Mouse (Mus musculus): Measurements from ENCODE around the gene Slc9a4. TPM values are rescaled to one million over a fixed set of nuclear protein-coding genes. Genes with fewer than 3 reads are reported as not detected.
"Not testable (repeated sequence)": the region's sequence is repeated elsewhere in the genome, so short reads cannot be mapped to it uniquely, and the experiment has no call there.

The Slc9a4 gene
- polyA plus RNA-seq, 1 experiment from 2014 or later, result not detected

DNA sequence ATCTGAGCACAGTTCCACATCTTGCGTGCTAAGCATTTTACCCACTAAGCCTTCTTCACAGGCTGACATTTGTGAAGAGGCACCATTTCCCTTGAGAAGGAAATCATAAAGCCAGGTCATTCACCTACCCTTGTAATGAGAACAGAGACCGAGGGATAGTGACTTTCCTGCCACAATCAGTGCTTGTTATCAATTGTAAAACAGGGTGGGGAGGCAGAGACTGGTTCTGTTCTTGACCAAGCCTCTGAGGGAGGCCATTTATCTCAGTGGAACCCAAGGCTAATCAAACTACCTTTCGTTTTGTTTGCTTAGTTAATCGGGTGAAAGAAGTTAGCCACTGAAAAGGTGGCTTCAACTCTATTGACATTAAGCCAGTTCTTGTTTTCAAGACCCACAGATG lies 77.2 kb downstream of the Slc9a4 start:
- ATAC-seq, result no peak
- Histone ChIP-seq H3K36me3 (no peaks in the 10 kb centered on the region), H3K27me3 (replicated peaks) (no peaks in the 10 kb centered on the region), H3K27ac (no peak overlapping the region), H3K4me1 (no peaks in the 10 kb centered on the region), H3K4me2 (no peak overlapping the region), H3K9me3 (replicated peaks) (no peaks in the 10 kb centered on the region), H3K4me3 (no peak overlapping the region), H3K9ac (no peak overlapping the region)
- WGBS (ENCODE audit: insufficient replicate concordance), result 55% methylated on average over 4 of the region's 4 CpGs

DNA sequence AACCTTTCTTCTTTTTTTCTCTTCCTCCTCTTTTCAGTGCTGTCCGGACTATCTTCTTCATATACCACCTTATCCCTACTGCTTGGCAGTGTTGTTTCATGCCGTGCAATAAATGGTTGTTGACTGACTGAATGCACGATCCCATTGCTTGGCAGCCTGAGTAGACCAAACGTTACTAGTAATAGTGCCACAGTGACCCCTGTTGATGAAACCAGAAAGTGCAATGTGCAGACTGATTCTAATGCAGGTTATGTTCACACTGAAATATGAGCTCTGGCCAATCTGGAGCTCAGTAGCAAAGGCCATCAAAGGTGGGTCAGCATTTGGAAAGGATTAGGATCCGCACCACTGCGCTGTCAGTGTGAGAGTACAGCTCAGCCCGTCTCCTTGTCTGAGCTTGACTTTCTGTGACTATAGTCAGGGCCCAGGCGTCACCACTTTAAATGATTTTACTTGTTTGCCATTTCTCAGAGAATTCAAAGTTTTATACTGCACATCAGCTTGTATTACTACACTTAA lies 78.2 kb downstream of the Slc9a4 start:
- ATAC-seq, result no peak

DNA sequence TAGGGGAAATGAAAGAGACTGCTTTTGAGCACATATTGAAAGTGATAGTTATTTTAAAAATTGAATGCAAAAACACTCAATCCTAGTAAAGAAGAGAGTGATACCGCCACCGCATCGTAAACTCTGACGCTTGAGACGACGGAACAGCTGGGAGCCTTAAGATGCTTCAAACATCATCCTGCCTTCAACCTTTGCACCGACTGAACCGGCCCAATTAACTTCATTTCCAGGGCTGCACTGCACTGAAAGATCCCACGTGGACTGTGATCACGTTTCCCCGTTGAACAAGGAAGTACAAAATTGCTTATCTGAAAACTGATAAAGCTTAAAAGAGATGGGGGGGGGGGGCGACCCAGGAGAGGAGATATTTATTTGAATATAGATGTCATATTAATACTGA lies 79.1 kb downstream of the Slc9a4 start:
- no peaks in the 10 kb centered on the region for H3K27me3 ChIP-seq (replicated peaks)
- H3K4me2 ChIP-seq, result no peak overlapping the region
- H3K9ac ChIP-seq, result no peak overlapping the region
- H3K4me3 ChIP-seq, result no peak overlapping the region
- 55% methylated on average over 12 of the region's 12 CpGs for WGBS (ENCODE audit: insufficient replicate concordance)
- no peaks in the 10 kb centered on the region for H3K9me3 ChIP-seq (replicated peaks)
- no peak for ATAC-seq
- no peaks in the 10 kb centered on the region for H3K4me1 ChIP-seq
- no peaks in the 10 kb centered on the region for H3K36me3 ChIP-seq
- H3K27ac ChIP-seq, result no peak overlapping the region

More for the DNA sequence above, 78.2 kb downstream of the Slc9a4 start:
- H3K27me3 ChIP-seq (replicated peaks), result no peaks in the 10 kb centered on the region
- WGBS (ENCODE audit: insufficient replicate concordance), result 38% methylated on average over 8 of the region's 8 CpGs
- H3K4me3 ChIP-seq, result no peak overlapping the region
- no peaks in the 10 kb centered on the region for H3K4me1 ChIP-seq
- no peaks in the 10 kb centered on the region for H3K9me3 ChIP-seq (replicated peaks)
- no peak overlapping the region for H3K9ac ChIP-seq
- no peak overlapping the region for H3K4me2 ChIP-seq
- H3K27ac ChIP-seq, result no peak overlapping the region
- no peaks in the 10 kb centered on the region for H3K36me3 ChIP-seq

DNA sequence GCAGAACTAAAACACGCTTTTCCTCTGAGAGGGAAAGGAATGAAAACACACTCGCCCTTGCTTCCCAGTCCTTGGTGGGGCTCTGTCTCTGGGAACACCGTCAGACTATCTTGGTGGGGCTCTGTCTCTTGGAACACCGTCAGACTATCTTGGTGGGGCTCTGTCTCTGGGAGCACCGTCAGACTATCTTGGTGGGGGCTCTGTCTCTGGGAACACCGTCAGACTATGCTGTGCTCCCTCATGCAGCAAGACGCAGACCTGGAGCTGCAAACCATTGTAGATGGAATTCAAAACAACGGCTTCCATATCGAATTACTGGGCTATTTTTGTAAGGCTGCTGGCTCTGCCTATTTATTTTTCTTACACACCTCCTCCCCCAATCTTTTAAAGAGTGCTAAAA lies 79.6 kb downstream of the Slc9a4 start:
- WGBS (ENCODE audit: insufficient replicate concordance), result 58% methylated on average over 9 of the region's 9 CpGs
- Histone ChIP-seq H3K4me2 (no peak overlapping the region), H3K4me1 (no peaks in the 10 kb centered on the region), H3K27me3 (replicated peaks) (no peaks in the 10 kb centered on the region), H3K27ac (no peak overlapping the region), H3K9me3 (replicated peaks) (no peaks in the 10 kb centered on the region), H3K9ac (no peak overlapping the region), H3K36me3 (no peaks in the 10 kb centered on the region), H3K4me3 (no peak overlapping the region)
- ATAC-seq, result no peak

DNA sequence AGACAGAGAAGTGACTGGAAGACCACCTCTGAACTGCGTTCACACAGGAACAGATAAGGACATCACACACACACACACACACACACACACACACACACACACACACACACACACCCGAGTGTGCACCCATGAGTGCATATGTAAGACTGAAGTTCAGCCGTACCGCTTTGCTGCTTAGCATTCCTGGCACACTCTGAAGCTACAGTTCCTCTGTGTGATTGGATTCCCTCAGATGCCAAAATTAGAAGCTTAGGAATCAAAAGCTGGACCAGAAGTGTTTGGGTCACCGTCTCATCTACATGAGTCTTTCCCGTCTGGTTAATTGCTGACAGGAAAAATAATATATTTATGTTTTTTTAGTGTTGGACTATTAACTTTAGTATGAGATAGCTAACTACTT lies 81.0 kb downstream of the Slc9a4 start:
- H3K27ac ChIP-seq, result no peak overlapping the region
- 58% methylated on average over 6 of the region's 6 CpGs for WGBS (ENCODE audit: insufficient replicate concordance)
- no peaks in the 10 kb centered on the region for H3K4me1 ChIP-seq
- H3K9ac ChIP-seq, result no peak overlapping the region
- H3K36me3 ChIP-seq, result no peaks in the 10 kb centered on the region
- no peaks in the 10 kb centered on the region for H3K9me3 ChIP-seq (replicated peaks)
- no peak overlapping the region for H3K4me2 ChIP-seq
- ATAC-seq, result no peak
- no peak overlapping the region for H3K4me3 ChIP-seq
- peaks cover 7% of the 10 kb centered on the region; the same call in 1 of the 2 replicates for H3K27me3 ChIP-seq (replicated peaks)

DNA sequence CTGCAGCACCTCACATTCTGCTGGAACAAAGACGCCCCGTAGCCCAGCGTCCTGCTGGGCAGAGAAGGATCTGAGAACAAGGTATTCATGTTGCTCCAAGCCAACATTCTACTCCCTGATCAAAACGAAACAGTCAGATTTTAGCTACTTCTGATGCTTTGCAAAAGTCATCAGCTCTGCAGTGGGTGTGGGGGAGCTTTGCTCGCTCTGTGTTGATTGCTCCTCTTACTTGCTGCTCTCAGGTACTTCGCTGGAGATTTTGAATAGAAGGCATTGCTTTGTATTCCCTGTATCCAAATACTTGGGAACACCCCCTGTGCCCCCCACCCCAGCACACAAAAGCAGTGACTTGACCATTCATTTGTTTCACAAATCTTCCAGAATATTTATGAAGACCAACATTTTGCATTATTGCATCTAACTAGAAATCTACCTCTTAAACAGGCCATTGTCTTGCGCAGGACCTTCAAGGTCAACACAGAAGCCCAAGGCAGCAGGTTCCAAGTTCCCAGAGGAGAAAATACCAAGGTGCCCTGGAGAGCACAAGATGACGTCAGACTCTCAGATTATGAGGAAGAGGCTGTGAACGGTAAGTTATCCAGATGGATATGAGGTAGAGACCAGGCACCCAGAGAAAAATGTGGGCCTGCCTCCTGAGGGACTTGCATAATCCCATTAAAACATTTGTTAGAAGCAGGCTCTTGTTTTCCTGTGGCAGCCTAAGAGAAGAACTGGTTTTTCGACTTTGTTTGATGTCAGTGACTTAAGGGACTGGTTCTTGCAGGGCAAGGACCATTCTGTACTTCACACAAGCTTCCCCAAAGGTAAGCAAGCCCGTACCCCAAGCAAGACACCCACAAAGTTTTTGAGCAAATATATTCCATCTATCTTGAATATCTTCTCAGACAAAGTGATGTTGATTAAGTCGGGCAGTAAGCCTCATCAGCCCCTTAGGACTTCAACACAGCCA lies 85.8 kb downstream of the Slc9a4 start:
- ATAC-seq, result no peak

DNA sequence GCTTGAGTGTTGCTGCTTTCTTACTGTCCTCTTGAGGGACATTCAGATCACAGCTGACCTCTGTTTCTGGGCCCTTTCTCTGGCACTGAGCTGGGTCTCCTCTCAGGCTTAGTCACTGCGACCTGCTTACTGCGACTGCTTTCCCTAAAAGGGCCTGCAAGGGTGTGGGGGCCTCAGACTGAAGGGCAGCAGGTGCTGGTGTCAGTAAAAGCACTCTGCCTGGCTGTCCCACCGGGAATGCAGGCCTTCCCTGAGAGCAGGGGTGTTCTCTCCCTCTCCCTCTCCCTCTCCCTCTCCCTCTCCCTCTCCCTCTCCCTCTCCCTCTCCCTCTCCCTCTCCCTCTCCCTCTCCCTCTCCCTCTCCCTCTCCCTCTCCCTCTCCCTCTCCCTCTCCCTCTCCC lies 87.6 kb downstream of the Slc9a4 start:
- H3K4me2 ChIP-seq; H3K4me3 ChIP-seq; H3K9me3 ChIP-seq (replicated peaks); H3K9ac ChIP-seq; H3K4me1 ChIP-seq; H3K36me3 ChIP-seq; ATAC-seq; H3K27ac ChIP-seq: not testable (repeated sequence)
- peaks cover 13% of the 10 kb centered on the region; the same call in 1 of the 2 replicates for H3K27me3 ChIP-seq (replicated peaks)
- WGBS (ENCODE audit: insufficient replicate concordance), result 8% methylated on average over 3 of the region's 3 CpGs

More for the DNA sequence above, 85.8 kb downstream of the Slc9a4 start:
- WGBS (ENCODE audit: insufficient replicate concordance), result 17% methylated on average over 12 of the region's 12 CpGs
- H3K9me3 ChIP-seq (replicated peaks), result no peaks in the 10 kb centered on the region
- H3K4me3 ChIP-seq, result no peak overlapping the region
- no peak overlapping the region for H3K4me2 ChIP-seq
- no peak overlapping the region for H3K9ac ChIP-seq
- no peak overlapping the region for H3K27ac ChIP-seq
- H3K36me3 ChIP-seq, result no peaks in the 10 kb centered on the region
- H3K4me1 ChIP-seq, result no peaks in the 10 kb centered on the region
- H3K27me3 ChIP-seq (replicated peaks), result peaks cover 13% of the 10 kb centered on the region; the same call in 1 of the 2 replicates

DNA sequence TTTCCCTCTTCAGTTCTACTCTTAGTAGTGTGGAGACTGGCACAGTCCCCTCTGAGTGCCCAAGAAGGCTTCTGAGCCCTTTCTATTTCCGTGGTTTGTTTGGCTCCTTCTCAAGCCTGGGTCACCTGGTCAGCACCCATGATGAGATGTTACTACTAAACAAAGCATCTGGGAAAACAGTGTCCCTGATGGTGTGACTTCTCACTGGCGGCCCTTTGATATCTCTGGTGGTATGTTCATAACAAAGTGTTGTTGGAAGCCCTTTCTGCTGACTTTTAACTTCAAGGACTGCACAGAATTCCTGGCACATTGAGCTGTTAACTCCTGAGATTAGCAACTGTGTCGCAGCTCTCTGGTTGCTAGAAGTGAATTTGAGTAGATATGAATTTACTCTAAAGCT lies 90.1 kb downstream of the Slc9a4 start:
- WGBS (ENCODE audit: insufficient replicate concordance), result 61% methylated on average over 3 of the region's 3 CpGs
- Histone ChIP-seq H3K4me1 (no peaks in the 10 kb centered on the region), H3K27me3 (replicated peaks) (peaks cover 10% of the 10 kb centered on the region; the same call in 1 of the 2 replicates), H3K9me3 (replicated peaks) (no peaks in the 10 kb centered on the region), H3K4me2 (no peak overlapping the region), H3K27ac (no peak overlapping the region), H3K36me3 (no peaks in the 10 kb centered on the region), H3K4me3 (no peak overlapping the region), H3K9ac (no peak overlapping the region)
- ATAC-seq, result no peak

DNA sequence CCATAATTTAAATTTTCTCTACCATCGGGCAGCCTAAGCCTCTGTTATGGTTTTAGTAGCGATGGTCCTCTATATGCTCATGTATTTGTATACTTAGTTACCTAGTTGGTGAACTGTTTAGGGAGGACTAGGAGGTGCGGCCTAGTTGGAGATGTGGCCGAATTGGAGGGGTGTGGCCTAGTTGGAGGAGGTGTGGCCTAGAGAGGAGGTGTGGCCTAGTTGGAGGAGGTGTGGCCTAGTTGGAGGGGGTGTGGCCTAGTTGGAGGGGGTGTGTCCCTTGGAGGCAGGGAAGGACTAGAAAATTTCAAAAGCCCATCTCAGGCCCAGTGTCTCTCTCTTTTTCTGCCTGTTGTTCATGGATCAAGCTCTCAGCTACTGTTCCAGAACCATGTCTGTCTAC lies 91.6 kb downstream of the Slc9a4 start:
- Histone ChIP-seq H3K4me3 (no peak overlapping the region), H3K4me2 (no peak overlapping the region), H3K4me1 (no peaks in the 10 kb centered on the region), H3K9me3 (replicated peaks) (no peaks in the 10 kb centered on the region), H3K36me3 (no peaks in the 10 kb centered on the region), H3K27me3 (replicated peaks) (peaks cover 5% of the 10 kb centered on the region; the same call in 1 of the 2 replicates), H3K9ac (no peak overlapping the region), H3K27ac (no peak overlapping the region)
- ATAC-seq, result no peak
- 75% methylated on average over 4 of the region's 4 CpGs for WGBS (ENCODE audit: insufficient replicate concordance)

DNA sequence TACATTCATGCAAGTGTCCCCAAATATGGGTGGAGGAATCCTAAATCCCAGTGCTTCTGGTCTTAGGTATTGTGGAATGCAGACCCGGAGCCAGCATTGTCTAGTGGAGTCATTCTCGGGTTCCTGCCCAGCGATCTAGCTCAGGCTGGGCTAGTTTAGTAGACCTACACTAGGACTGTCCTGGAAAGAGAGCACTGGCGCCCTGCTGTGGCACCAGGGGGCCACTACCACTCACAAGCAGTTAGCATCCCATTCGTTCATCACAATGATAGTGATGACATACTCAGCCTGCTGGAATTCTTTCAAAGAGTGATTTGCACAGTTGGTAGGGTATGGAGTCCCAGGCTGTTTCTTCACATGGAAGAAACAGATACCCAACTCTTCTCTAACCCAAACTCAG lies 97.4 kb downstream of the Slc9a4 start:
- ATAC-seq, result no peak
- no peak overlapping the region for H3K4me3 ChIP-seq
- H3K27me3 ChIP-seq (replicated peaks), result peaks cover 51% of the 10 kb centered on the region
- H3K4me2 ChIP-seq, result no peak overlapping the region
- WGBS (ENCODE audit: insufficient replicate concordance), result 36% methylated on average over 5 of the region's 5 CpGs
- H3K27ac ChIP-seq, result no peak overlapping the region
- peaks cover 19% of the 10 kb centered on the region for H3K4me1 ChIP-seq
- H3K9me3 ChIP-seq (replicated peaks), result no peaks in the 10 kb centered on the region
- no peaks in the 10 kb centered on the region for H3K36me3 ChIP-seq
- no peak overlapping the region for H3K9ac ChIP-seq
